Mouse (Mus musculus) liver, postnatal 0 days (tissue): ENCODE results near the gene Ccdc187.

Source experiments
- CTCF ChIP-seq: sonication (generic); IDR thresholded peaks from 2 replicates; pipeline ENCODE4 v1.5.1; 2016; ENCODE audit warnings: antibody characterized with exemption, low read depth
- EP300 ChIP-seq: IDR thresholded peaks from 2 replicates; pipeline ENCODE4 v1.6.1; 2016; ENCODE audit warnings: antibody characterized with exemption, low read depth, mild to moderate bottlenecking

GRCm38 (mm10) chr2:26234253-26234652 is 60.1 kb downstream of the Ccdc187 start:
- no peak for TF ChIP-seq CTCF
- peak; percentile 71; the same call in 1 of the 2 replicates for TF ChIP-seq EP300
